Mouse (Mus musculus): ENCODE results near the gene Acin1. TPM values are rescaled to one million over a fixed set of nuclear protein-coding genes. Genes with fewer than 3 reads are reported as not detected.

The Acin1 gene
- polyA plus RNA-seq, 1 experiment from 2014 or later, result 145 TPM

GRCm38 (mm10) chr14:54605752-54606321 is 80.9 kb downstream of the Acin1 start, which contains the start of gene 4931414P19Rik:
TSS of gene 4931414P19Rik (minus strand) at chr14:54605993.
- H3K9ac ChIP-seq (replicated peaks; ENCODE audit: low read depth, low read length), result peak within 1 kb of the TSS; percentile 36; the same call in 1 of the 2 replicates
- peak; percentile 63 for ATAC-seq (ENCODE audit: insufficient number of reproducible peaks, insufficient read depth, low FRiP score, low read depth)
- H3K4me1 ChIP-seq (ENCODE audit: control insufficient read depth, insufficient read depth, low read length), result peaks cover 18% of the 10 kb centered on the region; the same call in 1 of the 2 replicates
- H3K27ac ChIP-seq (ENCODE audit: low read length), result peak within 1 kb of the TSS; percentile 76; the same call in 1 of the 2 replicates
- no peaks in the 10 kb centered on the region for H3K27me3 ChIP-seq (ENCODE audit: control insufficient read depth, insufficient read depth, low read length)
- H3K36me3 ChIP-seq (ENCODE audit: control insufficient read depth, insufficient read depth, low read length), result no peaks in the 10 kb centered on the region
- H3K9me3 ChIP-seq (ENCODE audit: control insufficient read depth, low read depth, low read length), result no peaks in the 10 kb centered on the region
- peak within 1 kb of the TSS; percentile 67 for H3K4me2 ChIP-seq (replicated peaks; ENCODE audit: low read depth, low read length)
- peak within 1 kb of the TSS; percentile 50 for H3K4me3 ChIP-seq (ENCODE audit: low read depth, low read length)
- WGBS, result under 1% methylated on average over 38 of the region's 39 CpGs

- no peaks in the 10 kb centered on the region for H3K27me3 ChIP-seq (ENCODE audit: control insufficient read depth, insufficient read depth, low read length)
- H3K4me2 ChIP-seq (replicated peaks; ENCODE audit: low read depth, low read length), result peak overlapping the region; percentile 45
- ATAC-seq (ENCODE audit: insufficient number of reproducible peaks, insufficient read depth, low FRiP score, low read depth), result no peak
- H3K4me3 ChIP-seq (ENCODE audit: low read depth, low read length), result peak overlapping the region; percentile 52
- WGBS, result 84% methylated on average over 8 of the region's 8 CpGs
- H3K9ac ChIP-seq (replicated peaks; ENCODE audit: low read depth, low read length), result no peak overlapping the region
- no peaks in the 10 kb centered on the region for H3K9me3 ChIP-seq (ENCODE audit: control insufficient read depth, low read depth, low read length)
- H3K4me1 ChIP-seq (ENCODE audit: control insufficient read depth, insufficient read depth, low read length), result peaks cover 18% of the 10 kb centered on the region; the same call in 1 of the 2 replicates
- peak overlapping the region; percentile 76 for H3K27ac ChIP-seq (ENCODE audit: low read length)
- no peaks in the 10 kb centered on the region; the same call in 1 of the 2 replicates for H3K36me3 ChIP-seq (ENCODE audit: control insufficient read depth, insufficient read depth, low read length)
Measured at GRCm38 (mm10) chr14:54603686-54604085, 83.0 kb downstream of the Acin1 start.

GRCm38 (mm10) chr14:54603038-54603654 is 83.6 kb downstream of the Acin1 start:
- H3K9me3 ChIP-seq (ENCODE audit: control insufficient read depth, low read depth, low read length), result no peaks in the 10 kb centered on the region
- ATAC-seq (ENCODE audit: insufficient number of reproducible peaks, insufficient read depth, low FRiP score, low read depth), result peak; percentile 99
- H3K27ac ChIP-seq (ENCODE audit: low read length), result peak overlapping the region; percentile 89
- WGBS, result under 1% methylated on average over 46 of the region's 46 CpGs
- H3K4me2 ChIP-seq (replicated peaks; ENCODE audit: low read depth, low read length), result peak overlapping the region; percentile 45
- H3K4me1 ChIP-seq (ENCODE audit: control insufficient read depth, insufficient read depth, low read length), result peaks cover 18% of the 10 kb centered on the region; the same call in 1 of the 2 replicates
- H3K9ac ChIP-seq (replicated peaks; ENCODE audit: low read depth, low read length), result peak overlapping the region; percentile 47; the same call in 1 of the 2 replicates
- H3K36me3 ChIP-seq (ENCODE audit: control insufficient read depth, insufficient read depth, low read length), result no peaks in the 10 kb centered on the region; the same call in 1 of the 2 replicates
- no peaks in the 10 kb centered on the region for H3K27me3 ChIP-seq (ENCODE audit: control insufficient read depth, insufficient read depth, low read length)
- H3K4me3 ChIP-seq (ENCODE audit: low read depth, low read length), result peak overlapping the region; percentile 52

GRCm38 (mm10) chr14:54602613-54603012 is 84.1 kb downstream of the Acin1 start:
- Histone ChIP-seq H3K9ac (replicated peaks; ENCODE audit: low read depth, low read length) (no peak overlapping the region), H3K9me3 (ENCODE audit: control insufficient read depth, low read depth, low read length) (no peaks in the 10 kb centered on the region), H3K4me3 (ENCODE audit: low read depth, low read length) (peak overlapping the region; percentile 52), H3K4me1 (ENCODE audit: control insufficient read depth, insufficient read depth, low read length) (peaks cover 18% of the 10 kb centered on the region; the same call in 1 of the 2 replicates), H3K27ac (ENCODE audit: low read length) (peak overlapping the region; percentile 89), H3K4me2 (replicated peaks; ENCODE audit: low read depth, low read length) (peak overlapping the region; percentile 45), H3K36me3 (ENCODE audit: control insufficient read depth, insufficient read depth, low read length) (no peaks in the 10 kb centered on the region; the same call in 1 of the 2 replicates), H3K27me3 (ENCODE audit: control insufficient read depth, insufficient read depth, low read length) (no peaks in the 10 kb centered on the region)
- 36% methylated on average over 4 of the region's 4 CpGs for WGBS
- no peak for ATAC-seq (ENCODE audit: insufficient number of reproducible peaks, insufficient read depth, low FRiP score, low read depth)

GRCm38 (mm10) chr14:54601601-54602000 is 85.1 kb downstream of the Acin1 start:
- H3K4me2 ChIP-seq (replicated peaks; ENCODE audit: low read depth, low read length), result no peak overlapping the region
- H3K4me3 ChIP-seq (ENCODE audit: low read depth, low read length), result no peak overlapping the region
- peaks cover 15% of the 10 kb centered on the region; the same call in 1 of the 2 replicates for H3K4me1 ChIP-seq (ENCODE audit: control insufficient read depth, insufficient read depth, low read length)
- no peak overlapping the region for H3K9ac ChIP-seq (replicated peaks; ENCODE audit: low read depth, low read length)
- no peak for ATAC-seq (ENCODE audit: insufficient number of reproducible peaks, insufficient read depth, low FRiP score, low read depth)
- 43% methylated on average over 2 of the region's 2 CpGs for WGBS
- H3K9me3 ChIP-seq (ENCODE audit: control insufficient read depth, low read depth, low read length), result no peaks in the 10 kb centered on the region
- no peaks in the 10 kb centered on the region; the same call in 1 of the 2 replicates for H3K36me3 ChIP-seq (ENCODE audit: control insufficient read depth, insufficient read depth, low read length)
- no peak overlapping the region for H3K27ac ChIP-seq (ENCODE audit: low read length)
- no peaks in the 10 kb centered on the region for H3K27me3 ChIP-seq (ENCODE audit: control insufficient read depth, insufficient read depth, low read length)

GRCm38 (mm10) chr14:54597084-54597483 is 89.6 kb downstream of the Acin1 start:
- Histone ChIP-seq H3K4me3 (ENCODE audit: low read depth, low read length) (no peak overlapping the region), H3K4me1 (ENCODE audit: control insufficient read depth, insufficient read depth, low read length) (no peaks in the 10 kb centered on the region), H3K4me2 (replicated peaks; ENCODE audit: low read depth, low read length) (no peak overlapping the region), H3K27ac (ENCODE audit: low read length) (no peak overlapping the region), H3K9ac (replicated peaks; ENCODE audit: low read depth, low read length) (no peak overlapping the region), H3K36me3 (ENCODE audit: control insufficient read depth, insufficient read depth, low read length) (peaks cover 5% of the 10 kb centered on the region; the same call in 1 of the 2 replicates), H3K9me3 (ENCODE audit: control insufficient read depth, low read depth, low read length) (no peaks in the 10 kb centered on the region), H3K27me3 (ENCODE audit: control insufficient read depth, insufficient read depth, low read length) (no peaks in the 10 kb centered on the region)
- ATAC-seq (ENCODE audit: insufficient number of reproducible peaks, insufficient read depth, low FRiP score, low read depth), result no peak
- WGBS, result 75% methylated on average over 7 of the region's 7 CpGs

GRCm38 (mm10) chr14:54594631-54595414 is 91.9 kb downstream of the Acin1 start:
- Histone ChIP-seq H3K27me3 (ENCODE audit: control insufficient read depth, insufficient read depth, low read length) (no peaks in the 10 kb centered on the region), H3K9me3 (ENCODE audit: control insufficient read depth, low read depth, low read length) (no peaks in the 10 kb centered on the region), H3K4me2 (replicated peaks; ENCODE audit: low read depth, low read length) (no peak overlapping the region), H3K4me1 (ENCODE audit: control insufficient read depth, insufficient read depth, low read length) (no peaks in the 10 kb centered on the region), H3K9ac (replicated peaks; ENCODE audit: low read depth, low read length) (no peak overlapping the region), H3K27ac (ENCODE audit: low read length) (no peak overlapping the region), H3K36me3 (ENCODE audit: control insufficient read depth, insufficient read depth, low read length) (peaks cover 5% of the 10 kb centered on the region; the same call in 1 of the 2 replicates), H3K4me3 (ENCODE audit: low read depth, low read length) (no peak overlapping the region)
- 63% methylated on average over 28 of the region's 28 CpGs for WGBS
- no peak for ATAC-seq (ENCODE audit: insufficient number of reproducible peaks, insufficient read depth, low FRiP score, low read depth)

- Histone ChIP-seq H3K9me3 (ENCODE audit: control insufficient read depth, low read depth, low read length) (no peaks in the 10 kb centered on the region), H3K36me3 (ENCODE audit: control insufficient read depth, insufficient read depth, low read length) (peaks cover 5% of the 10 kb centered on the region; the same call in 1 of the 2 replicates), H3K27me3 (ENCODE audit: control insufficient read depth, insufficient read depth, low read length) (no peaks in the 10 kb centered on the region), H3K4me3 (ENCODE audit: low read depth, low read length) (no peak overlapping the region), H3K9ac (replicated peaks; ENCODE audit: low read depth, low read length) (no peak overlapping the region), H3K27ac (ENCODE audit: low read length) (no peak overlapping the region), H3K4me1 (ENCODE audit: control insufficient read depth, insufficient read depth, low read length) (no peaks in the 10 kb centered on the region), H3K4me2 (replicated peaks; ENCODE audit: low read depth, low read length) (no peak overlapping the region)
- ATAC-seq (ENCODE audit: insufficient number of reproducible peaks, insufficient read depth, low FRiP score, low read depth), result no peak
- 95% methylated on average over 3 of the region's 3 CpGs for WGBS
Measured at GRCm38 (mm10) chr14:54594055-54594454, 92.7 kb downstream of the Acin1 start.
